Mouse (Mus musculus): Measurements from ENCODE around the gene Dock4.
"Not testable (repeated sequence)": the region's sequence is repeated elsewhere in the genome, so short reads cannot be mapped to it uniquely, and the experiment has no call there.

DNA sequence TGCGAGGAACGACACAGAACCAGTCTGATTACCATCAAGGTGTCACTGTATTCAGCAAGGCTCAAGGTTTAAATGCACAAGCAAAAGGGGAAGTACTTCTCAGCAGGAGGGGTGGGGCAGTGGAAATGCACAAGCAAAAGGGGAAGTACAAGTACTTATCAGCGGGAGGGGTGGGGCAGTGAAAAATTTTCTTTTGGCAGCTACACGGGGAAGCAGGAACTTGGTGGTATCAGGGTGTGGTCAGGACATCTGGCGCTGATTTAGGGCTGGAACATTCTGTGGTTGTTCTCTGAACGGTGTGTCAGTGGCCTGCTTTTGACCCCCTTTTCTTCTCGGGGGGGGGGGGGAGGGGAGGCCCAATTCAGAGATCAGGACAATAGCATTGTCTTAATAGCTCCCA, 413.0 kb downstream of the Dock4 start:
- TF ChIP-seq CTCF, POLR2A (IDR thresholded peaks at IDR 0.05; ENCODE audit: extremely low read depth, insufficient read depth, low read length): not testable (repeated sequence)

All from cortical plate, adult 2 months (tissue).